ENCODE assay signal across 22 mouse cellular contexts in genomic region chr8:94413509-94413908, GRCm38 (mm10). TPM values are rescaled to one million over a fixed set of nuclear protein-coding genes. Genes with fewer than 3 reads are reported as not detected.
DNase-seq lines count a peak whose midpoint lies in the region; ATAC-seq and TF ChIP-seq lines count a peak whose summit lies in the region.
"Had no signal": no experiment of that assay in that cellular context is flagged by ENCODE, and none has a peak within 500 bp of the region (broad histone marks: within the 10 kb centered on the region; RNA-seq: fewer than 3 reads in every experiment).

No protein-coding gene starts in this region.

- ATAC-seq in midbrain, embryonic 11.5 days (ENCODE audit: low FRiP score) = no peak
- no peak for ATAC-seq in midbrain, embryonic 16.5 days
- ATAC-seq in stomach, postnatal 0 days (ENCODE audit: low FRiP score, low TSS enrichment) = no peak

- peak; percentile 1 for DNase-seq in midbrain, embryonic 11.5 days (ENCODE audit: low spot score, missing footprints)
- peak; percentile 55 for DNase-seq in thymus, postnatal 4 days
- DNase-seq in left cerebral cortex, postnatal 14 days (ENCODE audit: low spot score in 2 of 2) = no peak
- DNase-seq in stomach, postnatal 0 days (ENCODE audit: low spot score) = no peak
- no peak for DNase-seq in left cerebral cortex, postnatal 36 days (ENCODE audit: low spot score in 2 of 2)
- DNase-seq: adrenal gland, adult 8-10 months; cerebellum, adult 11 months; cerebellum, postnatal 14 days; embryo, embryonic 11 days; gastrocnemius, postnatal 14 days; kidney, adult 11 months; lung, postnatal 10 days had no signal

- TF ChIP-seq CTCF in bone marrow, adult 2 months (IDR thresholded peaks at IDR 0.05; ENCODE audit: control insufficient read depth, insufficient read depth, low read length) = no peak
- TF ChIP-seq CTCF in small intestine, adult 2 months (IDR thresholded peaks at IDR 0.05; ENCODE audit: extremely low read depth, insufficient read length, insufficient replicate concordance, low read depth, low read length) = no peak
- no peak for TF ChIP-seq CTCF in stomach, postnatal 0 days (IDR thresholded peaks at IDR 0.05; ENCODE audit: low read depth)

- H3K4me3 ChIP-seq in midbrain, embryonic 11.5 days (ENCODE audit: low read depth, low read length) = no peak overlapping the region
- H3K4me3 ChIP-seq in midbrain, embryonic 16.5 days (ENCODE audit: low read depth, low read length) = no peak overlapping the region
- H3K4me3 ChIP-seq in bone marrow, adult 2 months (replicated peaks; ENCODE audit: control insufficient read depth, low read depth, low read length) = no peak overlapping the region
- H3K4me3 ChIP-seq in small intestine, adult 2 months (ENCODE audit: low read depth, low read length) = no peak overlapping the region
- no peak overlapping the region for H3K4me3 ChIP-seq in stomach, postnatal 0 days (ENCODE audit: low read depth, low read length)
- H3K4me3 ChIP-seq: embryonic facial prominence, embryonic 15.5 days; layer of hippocampus, adult 2 months; left cerebral cortex, adult 2 months; limb, embryonic 15.5 days had no signal

- WGBS in midbrain, embryonic 11.5 days = 86% methylated on average over 6 of the region's 6 CpGs
- WGBS in midbrain, embryonic 16.5 days = 92% methylated on average over 6 of the region's 6 CpGs
- WGBS in bone marrow, adult 2 months = 25% methylated on average over 6 of the region's 6 CpGs
- WGBS in small intestine, adult 2 months = 72% methylated on average over 6 of the region's 6 CpGs
- WGBS in stomach, postnatal 0 days = 80% methylated on average over 6 of the region's 6 CpGs

- H3K27ac ChIP-seq in midbrain, embryonic 11.5 days (ENCODE audit: low read depth, low read length) = no peak overlapping the region
- H3K27ac ChIP-seq in midbrain, embryonic 16.5 days (ENCODE audit: low read length) = no peak overlapping the region
- H3K27ac ChIP-seq in bone marrow, adult 2 months (ENCODE audit: control insufficient read depth, insufficient read depth, low read depth, low read length, poor library complexity) = 0 out of 2 replicates have a peak overlapping the region, but pooled peaks have one; percentile 46
- peak overlapping the region; percentile 19; the same call in 1 of the 2 replicates for H3K27ac ChIP-seq in small intestine, adult 2 months (ENCODE audit: insufficient read depth, low read depth, low read length)
- H3K27ac ChIP-seq in stomach, postnatal 0 days (replicated peaks) = no peak overlapping the region
- H3K27ac ChIP-seq: embryonic facial prominence, embryonic 15.5 days; hindbrain, embryonic 14.5 days; kidney, postnatal 0 days; layer of hippocampus, adult 2 months; left cerebral cortex, adult 2 months; limb, embryonic 15.5 days had no signal

- H3K9ac ChIP-seq in midbrain, embryonic 11.5 days (ENCODE audit: low read length) = no peak overlapping the region
- H3K9ac ChIP-seq in midbrain, embryonic 16.5 days (ENCODE audit: low read depth, low read length) = no peak overlapping the region
- H3K9ac ChIP-seq in stomach, postnatal 0 days (ENCODE audit: low read length) = no peak overlapping the region
- H3K9ac ChIP-seq: embryonic facial prominence, embryonic 15.5 days; hindbrain, embryonic 14.5 days; limb, embryonic 15.5 days had no signal

- intact Hi-C loops in left cerebral cortex, postnatal 14 days (cut with DNase I) = no loop called here
- intact Hi-C loops in left cerebral cortex, postnatal 36 days (cut with DNase I) = no loop called here

- no peaks in the 10 kb centered on the region for H3K36me3 ChIP-seq in midbrain, embryonic 11.5 days (ENCODE audit: control insufficient read depth, insufficient read depth, low read length)
- H3K36me3 ChIP-seq in midbrain, embryonic 16.5 days (ENCODE audit: control insufficient read depth, insufficient read depth, low read length) = no peaks in the 10 kb centered on the region
- no peaks in the 10 kb centered on the region for H3K36me3 ChIP-seq in small intestine, adult 2 months (ENCODE audit: control insufficient read depth, insufficient read depth, low read length)
- no peaks in the 10 kb centered on the region for H3K36me3 ChIP-seq in stomach, postnatal 0 days (ENCODE audit: control insufficient read depth, insufficient read depth, low read length)
- H3K36me3 ChIP-seq: embryonic facial prominence, embryonic 15.5 days; G1E; limb, embryonic 15.5 days had no signal

- TF ChIP-seq EP300 in stomach, postnatal 0 days (optimal IDR thresholded peaks at IDR 0.05) = no peak

- H3K4me1 ChIP-seq in midbrain, embryonic 11.5 days (ENCODE audit: control insufficient read depth, insufficient read depth, low read length) = no peaks in the 10 kb centered on the region
- no peaks in the 10 kb centered on the region for H3K4me1 ChIP-seq in midbrain, embryonic 16.5 days (ENCODE audit: control insufficient read depth, insufficient read depth, low read length)
- H3K4me1 ChIP-seq in bone marrow, adult 2 months (ENCODE audit: control insufficient read depth, insufficient read depth, low read length) = peaks cover 5% of the 10 kb centered on the region
- H3K4me1 ChIP-seq in small intestine, adult 2 months (ENCODE audit: control insufficient read depth, insufficient read depth, insufficient read length, low read length) = peaks cover 2% of the 10 kb centered on the region; the same call in 1 of the 2 replicates
- H3K4me1 ChIP-seq in stomach, postnatal 0 days (replicated peaks; ENCODE audit: control insufficient read depth, insufficient read depth) = no peaks in the 10 kb centered on the region
- H3K4me1 ChIP-seq: embryonic facial prominence, embryonic 15.5 days; limb, embryonic 15.5 days had no signal

- TF ChIP-seq POLR2A in bone marrow, adult 2 months (IDR thresholded peaks at IDR 0.05; ENCODE audit: borderline replicate concordance, control insufficient read depth, low read depth, low read length) = no peak
- TF ChIP-seq POLR2A in small intestine, adult 2 months (IDR thresholded peaks at IDR 0.05; ENCODE audit: low read depth, low read length) = no peak

- H3K27me3 ChIP-seq in midbrain, embryonic 11.5 days (ENCODE audit: control insufficient read depth, insufficient read depth, low read length) = no peaks in the 10 kb centered on the region
- H3K27me3 ChIP-seq in midbrain, embryonic 16.5 days (ENCODE audit: control insufficient read depth, insufficient read depth, low read depth, low read length) = no peaks in the 10 kb centered on the region
- no peaks in the 10 kb centered on the region; the same call in 1 of the 2 replicates for H3K27me3 ChIP-seq in small intestine, adult 2 months (ENCODE audit: control insufficient read depth, insufficient read depth, low read length)
- H3K27me3 ChIP-seq in stomach, postnatal 0 days (ENCODE audit: control insufficient read depth, insufficient read depth, low read length) = no peaks in the 10 kb centered on the region
- H3K27me3 ChIP-seq: embryonic facial prominence, embryonic 15.5 days; limb, embryonic 15.5 days had no signal

- H3K9me3 ChIP-seq in midbrain, embryonic 11.5 days (ENCODE audit: control insufficient read depth, low read length) = no peaks in the 10 kb centered on the region
- no peaks in the 10 kb centered on the region for H3K9me3 ChIP-seq in midbrain, embryonic 16.5 days (replicated peaks; ENCODE audit: control insufficient read depth, low read length, poor library complexity, severe bottlenecking)
- no peaks in the 10 kb centered on the region for H3K9me3 ChIP-seq in stomach, postnatal 0 days (ENCODE audit: control insufficient read depth, low read length)
- H3K9me3 ChIP-seq: embryonic facial prominence, embryonic 15.5 days; G1E; limb, embryonic 15.5 days had no signal

- no peak overlapping the region for H3K4me2 ChIP-seq in midbrain, embryonic 11.5 days
- H3K4me2 ChIP-seq in midbrain, embryonic 16.5 days (ENCODE audit: low read length) = no peak overlapping the region
- no peak overlapping the region for H3K4me2 ChIP-seq in stomach, postnatal 0 days (replicated peaks; ENCODE audit: low read depth)
- H3K4me2 ChIP-seq: embryonic facial prominence, embryonic 15.5 days; hindbrain, embryonic 14.5 days; limb, embryonic 15.5 days had no signal

RNA-seq across cellular contexts. Expression of gene Nlrc5, which starts 20.6 kb away (rescaled TPM):
- polyA plus RNA-seq in midbrain, embryonic 11.5 days (2014; fragmentation: Nextera tagmentation; extraction: Ambion mirVana) = 0.23 TPM in 1 of 2 replicates, not detected in the other
- polyA plus RNA-seq in midbrain, embryonic 16.5 days (2015; fragmentation: Nextera tagmentation; extraction: Ambion mirVana) = 0.49 and 0.77 TPM in 2 replicates
- 16.5 TPM in 2 replicates for polyA plus RNA-seq in bone marrow, adult 2 months (2011; ENCODE audit: insufficient read depth, insufficient read length, low replicate concordance, missing spikeins)
- 3.4 and 7.4 TPM in 2 replicates for polyA plus RNA-seq in small intestine, adult 2 months (2012; rRNA removed)
- total RNA-seq in left cerebral cortex, postnatal 14 days (2021) = under 1 TPM; 0.24 to 0.30 TPM
- polyA plus RNA-seq in stomach, postnatal 0 days (2015; fragmentation: Nextera tagmentation; extraction: Ambion mirVana) = 0.44 and 0.62 TPM in 2 replicates
- total RNA-seq in left cerebral cortex, postnatal 36 days (2021) = under 1 TPM; 0.42 to 0.95 TPM

RNA-seq across cellular contexts. Expression of gene Herpud1, which starts 27.3 kb away (rescaled TPM):
- polyA plus RNA-seq in midbrain, embryonic 11.5 days (2014; fragmentation: Nextera tagmentation; extraction: Ambion mirVana) = 56.8 and 60.4 TPM in 2 replicates
- 72.3 and 82.7 TPM in 2 replicates for polyA plus RNA-seq in midbrain, embryonic 16.5 days (2015; fragmentation: Nextera tagmentation; extraction: Ambion mirVana)
- polyA plus RNA-seq in bone marrow, adult 2 months (2011; ENCODE audit: insufficient read depth, insufficient read length, low replicate concordance, missing spikeins) = 69.2 and 70.5 TPM in 2 replicates
- 302 and 331 TPM in 2 replicates for polyA plus RNA-seq in small intestine, adult 2 months (2012; rRNA removed)
- total RNA-seq in left cerebral cortex, postnatal 14 days (2021) = 10 to 100 TPM; 48.8 to 60.8 TPM
- 224 and 255 TPM in 2 replicates for polyA plus RNA-seq in stomach, postnatal 0 days (2015; fragmentation: Nextera tagmentation; extraction: Ambion mirVana)
- total RNA-seq in left cerebral cortex, postnatal 36 days (2021) = 10 to 100 TPM; 65.9 to 66.1 TPM

Comparison
In these comparisons a context has a peak if more than half of its experiments do, and no peak if none do; other contexts are left out.
1. DNase-seq: peak in midbrain, embryonic 11.5 days (single experiment) and thymus, postnatal 4 days (single experiment); none in left cerebral cortex, postnatal 14 days (0 of 2), stomach, postnatal 0 days (single experiment) and left cerebral cortex, postnatal 36 days (0 of 2).
2. H3K27ac ChIP-seq: peak in bone marrow, adult 2 months (single experiment) and small intestine, adult 2 months (single experiment); none in midbrain, embryonic 11.5 days (single experiment), midbrain, embryonic 16.5 days (single experiment) and stomach, postnatal 0 days (single experiment).